Mouse (Mus musculus) retina, adult 2 months (tissue): ENCODE results near the gene Psmc5.
A peak's percentile ranks its signal among the peaks of the same experiment; 100 is the strongest.

Experiments used
- DNase-seq: peaks from one replicate; pipeline ENCODE4 v3.0.0-alpha.2; 2012; ENCODE audit warnings: low read depth, low spot score

The Psmc5 gene

DNA sequence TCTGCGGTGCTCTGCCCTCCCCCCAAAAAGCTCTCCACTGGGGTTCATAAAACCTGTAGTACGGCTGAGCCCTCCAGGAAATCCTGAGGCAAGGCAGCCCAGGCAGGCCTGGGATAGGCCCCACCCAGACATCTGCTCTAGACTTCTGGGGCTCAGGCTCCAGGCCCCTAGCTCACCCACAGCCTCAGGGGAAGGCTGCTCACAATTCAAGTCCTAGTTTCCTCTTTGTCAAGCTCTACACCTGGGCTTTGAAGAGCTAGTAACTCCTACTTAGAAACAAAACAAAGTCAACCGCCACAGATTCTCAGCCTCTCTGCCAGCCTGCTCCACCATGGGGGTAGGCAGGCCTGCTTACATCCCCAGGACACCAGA, 13.1 kb downstream of the Psmc5 start:
- DNase-seq, result no peak

GRCm38 (mm10) chr11:106271131-106271793, 15.3 kb downstream of the Psmc5 start:
- DNase-seq, result no peak

DNA sequence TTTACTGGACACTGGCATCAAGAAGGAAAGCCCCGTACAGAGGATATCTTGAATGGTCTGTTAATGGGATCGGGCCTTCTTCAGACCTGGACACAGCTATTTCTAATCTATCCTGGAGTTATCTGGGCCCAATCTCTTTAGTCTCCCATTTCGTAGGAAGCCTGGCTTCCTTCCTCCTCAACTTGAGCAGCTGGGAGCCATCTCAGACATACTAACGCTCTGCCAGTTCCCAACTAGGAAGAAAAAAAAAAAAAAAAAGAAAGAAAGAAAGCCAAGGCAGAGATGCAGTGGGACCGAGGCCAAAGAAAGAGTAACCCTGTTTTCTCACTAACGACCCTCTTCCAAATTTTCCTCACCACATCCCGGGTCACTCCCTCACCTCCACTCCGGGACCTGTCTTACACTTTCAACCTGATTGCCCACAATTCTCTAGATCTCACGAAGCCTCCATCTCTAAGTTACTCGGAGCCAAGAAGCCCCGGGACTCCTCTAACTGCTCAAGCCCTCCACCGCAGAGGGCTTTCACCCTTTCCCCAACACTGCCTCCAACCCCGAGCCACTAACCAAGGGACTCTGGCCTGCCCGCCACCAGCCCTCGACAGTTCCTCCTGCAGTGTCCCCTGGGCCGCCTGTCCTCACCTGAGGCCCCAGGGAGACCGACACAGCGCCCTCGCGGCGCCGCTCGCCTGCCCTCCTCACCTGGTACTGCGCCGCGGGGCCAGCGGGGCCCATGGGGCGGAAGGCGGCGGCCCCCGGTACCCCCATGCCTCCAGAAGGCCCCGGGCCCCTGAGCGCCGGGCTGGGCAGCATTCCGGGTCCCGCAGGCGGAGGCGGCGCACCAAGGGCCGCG, 16.1 kb downstream of the Psmc5 start:
- DNase-seq, result no peak

DNA sequence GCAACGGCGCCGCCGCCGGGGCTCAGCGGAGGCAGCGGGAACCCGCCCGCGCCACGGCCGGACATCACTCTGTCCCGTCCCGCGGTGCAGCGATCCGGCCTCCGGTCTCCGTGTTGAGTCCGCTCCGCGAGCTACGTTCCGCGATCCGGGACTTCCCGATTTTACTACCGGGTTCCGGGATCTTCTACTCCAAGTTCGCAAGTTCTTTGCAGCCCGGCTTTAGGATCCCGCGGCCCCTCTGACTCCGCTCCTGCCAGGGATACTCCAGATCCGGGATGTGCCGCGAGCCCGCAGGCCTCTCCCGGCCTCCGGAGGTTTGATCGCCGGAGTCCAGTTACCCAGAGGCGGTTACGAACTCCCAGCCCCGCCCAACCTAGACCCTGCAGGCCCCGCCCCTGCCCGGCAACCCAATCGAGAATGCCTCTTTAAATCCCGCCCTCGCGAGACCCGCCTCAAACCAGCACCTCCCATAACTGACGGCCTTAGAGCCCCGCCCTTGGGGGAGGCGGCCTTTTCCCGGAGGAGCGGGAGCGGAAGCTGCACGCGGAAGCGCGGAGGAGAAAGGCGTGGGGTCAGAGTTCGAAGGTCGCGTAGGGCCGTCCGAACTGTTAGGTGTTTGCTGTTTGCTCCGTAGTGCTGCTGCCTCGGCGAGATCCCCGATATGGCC, 16.8 kb downstream of the Psmc5 start, which contains the start of gene Smarcd2:
Gene Smarcd2, minus strand, starts transcription at position 329 of the 667 bp plus-strand sequence.
- peak; percentile 93 for DNase-seq

GRCm38 (mm10) chr11:106273311-106273684, 17.3 kb downstream of the Psmc5 start:
- no peak for DNase-seq

GRCm38 (mm10) chr11:106273811-106274210, 17.9 kb downstream of the Psmc5 start:
- no peak for DNase-seq

DNA sequence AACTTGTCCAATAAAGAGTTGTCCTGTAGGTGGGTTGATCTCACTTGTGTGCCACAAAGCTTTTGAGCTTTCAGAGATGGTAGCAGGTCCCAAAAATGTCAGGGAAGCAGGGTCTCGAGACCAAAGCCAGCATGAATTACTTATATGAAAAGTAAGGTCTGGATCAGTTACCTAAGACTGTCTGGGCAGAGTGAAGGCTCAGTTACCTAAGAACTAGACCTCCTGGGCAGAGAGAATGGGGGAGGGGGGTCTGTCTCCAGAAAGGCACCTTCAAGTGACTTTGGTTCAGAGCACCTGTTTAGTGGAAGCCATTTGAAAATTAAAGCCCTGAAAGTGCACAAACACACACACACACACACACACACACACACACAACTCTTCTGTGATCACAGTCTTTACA, 18.4 kb downstream of the Psmc5 start:
- no peak for DNase-seq

GRCm38 (mm10) chr11:106274971-106275411, 19.0 kb downstream of the Psmc5 start:
- no peak for DNase-seq

DNA sequence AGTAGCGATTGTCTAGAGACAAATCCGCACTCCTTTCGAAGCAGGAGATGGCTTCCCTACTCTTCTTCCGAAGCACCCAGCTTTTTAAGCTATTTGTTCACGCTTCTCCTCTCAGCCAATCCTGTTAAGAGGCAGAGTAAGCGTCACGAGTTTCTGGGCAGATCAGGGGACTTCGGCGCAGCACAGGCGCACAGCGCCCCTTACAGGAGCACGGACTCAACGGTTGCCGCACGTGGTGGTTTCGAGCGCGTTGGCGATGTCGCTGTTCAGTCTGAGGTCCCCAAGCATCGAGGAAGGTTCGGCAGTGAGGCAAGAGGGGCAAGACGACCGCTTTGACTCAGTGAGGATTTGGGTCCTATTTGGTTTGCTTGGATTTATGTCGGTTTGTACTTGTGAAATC, 20.5 kb downstream of the Psmc5 start, which contains the start of gene Tcam1:
Gene Tcam1, plus strand, starts transcription at position 219 of the 400 bp plus-strand sequence.
- DNase-seq, result peak; percentile 79

- no peak for DNase-seq
Observed at GRCm38 (mm10) chr11:106282452-106282851, 26.5 kb downstream of the Psmc5 start.

DNA sequence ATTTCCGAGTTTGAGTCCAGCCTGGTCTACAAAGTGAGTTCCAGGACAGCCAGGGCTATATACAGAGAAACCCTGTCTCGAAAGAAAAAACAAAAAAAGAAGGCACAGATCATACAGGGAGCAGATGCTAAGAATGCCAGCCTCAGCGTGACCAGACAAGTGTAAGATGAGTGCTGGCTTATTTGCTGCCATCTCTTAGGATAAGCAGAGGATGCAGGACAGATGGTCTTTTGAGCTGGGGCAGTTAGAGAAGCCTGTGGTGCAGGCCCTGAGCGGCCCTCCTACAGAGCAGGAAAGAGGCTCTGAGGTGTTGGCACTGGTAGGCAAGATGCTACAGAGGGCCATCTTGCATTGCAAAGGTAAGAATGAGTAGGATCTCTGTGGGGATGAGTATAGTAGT, 27.4 kb downstream of the Psmc5 start:
- DNase-seq, result no peak

DNA sequence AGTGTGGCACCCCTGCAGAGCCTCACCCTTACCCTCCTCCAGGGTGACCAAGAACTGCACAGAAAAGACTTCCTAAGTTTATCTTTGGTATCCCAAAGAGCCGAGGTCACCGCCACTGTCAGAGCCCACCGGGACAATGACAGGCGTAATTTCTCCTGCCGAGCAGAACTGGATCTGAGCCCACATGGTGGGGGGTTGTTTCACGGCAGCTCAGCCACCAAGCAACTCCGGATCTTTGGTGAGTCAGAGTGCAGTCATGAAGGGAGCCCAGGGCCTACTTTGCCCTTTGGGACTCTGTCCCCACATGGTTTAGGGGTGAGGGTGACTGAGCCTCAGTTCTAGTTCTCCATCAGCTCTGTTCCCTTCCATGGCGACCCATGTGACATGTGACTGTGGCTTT, 28.2 kb downstream of the Psmc5 start:
- no peak for DNase-seq

DNA sequence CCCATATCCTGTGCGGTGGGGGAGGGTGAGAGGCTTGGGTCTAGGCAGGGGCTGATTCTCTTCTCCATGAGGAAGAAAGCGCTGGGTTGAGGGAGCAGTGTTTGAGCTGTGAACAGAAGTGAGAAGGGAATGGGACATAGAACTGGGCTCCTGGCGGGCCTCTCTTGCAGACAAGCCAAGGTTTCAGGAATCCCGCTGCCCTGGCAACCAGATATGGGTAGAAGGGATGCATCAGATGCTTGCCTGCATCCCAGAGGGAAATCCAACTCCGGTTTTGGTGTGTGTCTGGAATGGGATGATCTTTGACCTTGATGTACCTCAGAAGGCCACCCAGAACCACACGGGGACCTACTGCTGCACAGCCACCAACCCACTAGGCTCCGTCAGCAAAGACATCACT, 30.3 kb downstream of the Psmc5 start:
- no peak for DNase-seq

DNA sequence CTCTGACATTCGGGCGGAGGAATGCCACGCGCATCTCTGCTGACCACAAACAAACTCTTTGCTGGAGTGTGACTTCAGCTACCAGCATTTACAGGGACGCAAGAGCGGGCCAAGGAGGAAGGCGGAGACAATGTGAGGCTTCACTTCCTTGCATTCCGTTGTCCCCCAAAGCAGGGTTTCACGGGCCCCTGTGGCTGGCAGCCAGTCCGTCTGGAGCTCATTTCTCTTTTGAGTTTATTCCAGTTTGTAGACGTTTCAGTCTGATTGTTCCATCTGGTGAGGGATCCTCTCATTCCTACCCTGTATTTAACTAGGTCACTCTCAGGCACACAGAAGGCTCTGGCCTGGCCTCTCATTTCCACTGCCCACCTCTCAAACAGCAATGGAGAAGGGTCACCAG, 31.0 kb downstream of the Psmc5 start:
- no peak for DNase-seq

DNA sequence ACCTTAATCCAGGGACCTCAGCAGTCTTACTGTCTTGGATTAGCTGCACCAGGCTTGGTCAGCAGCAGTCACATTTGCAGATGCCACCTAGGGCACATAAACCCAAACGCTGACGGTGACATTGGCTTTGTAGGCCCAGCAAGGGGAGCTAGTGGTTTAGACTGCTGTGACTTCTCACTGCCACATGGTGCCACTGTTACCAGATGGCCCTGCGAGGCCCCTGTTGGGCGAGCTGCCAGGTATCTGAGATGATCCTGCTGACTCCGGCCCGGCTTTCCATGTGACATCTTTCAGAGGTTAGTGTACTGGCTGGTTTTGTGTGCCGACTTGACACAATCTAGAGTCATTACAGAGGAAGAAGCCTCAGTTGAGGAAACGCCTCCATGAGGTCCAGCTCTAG, 33.4 kb downstream of the Psmc5 start:
- no peak for DNase-seq

- DNase-seq, result no peak
Observed at GRCm38 (mm10) chr11:106290376-106290775, 34.4 kb downstream of the Psmc5 start.

GRCm38 (mm10) chr11:106291861-106292260, 35.9 kb downstream of the Psmc5 start:
- no peak for DNase-seq

GRCm38 (mm10) chr11:106301765-106302164, 45.8 kb downstream of the Psmc5 start, which contains the start of gene Gh:
Gh (minus strand) TSS chr11:106301865.
- no peak for DNase-seq

DNA sequence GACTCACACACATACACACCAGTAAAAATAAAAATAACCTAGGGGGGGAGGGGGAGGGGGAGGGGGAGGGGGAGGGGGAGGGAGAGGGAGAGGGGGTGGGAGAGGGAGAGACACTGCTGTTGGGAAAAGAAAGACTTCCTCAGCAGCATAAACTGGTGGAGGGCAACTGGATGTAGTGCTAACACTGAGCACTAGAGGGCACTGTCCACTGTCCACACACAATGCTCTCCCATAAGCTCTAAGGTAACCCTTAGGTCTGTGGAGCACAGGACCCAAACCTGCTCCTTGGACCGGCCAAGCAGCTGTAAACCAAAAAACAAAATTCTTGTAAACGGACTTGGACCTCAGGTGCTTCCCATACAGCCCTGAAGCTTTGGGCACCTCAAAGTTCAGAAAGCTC, 46.7 kb downstream of the Psmc5 start:
- peak; percentile 47 for DNase-seq

- no peak for DNase-seq
Observed at GRCm38 (mm10) chr11:106305348-106306064, 49.6 kb downstream of the Psmc5 start.

GRCm38 (mm10) chr11:106306065-106306385, 50.1 kb downstream of the Psmc5 start:
- no peak for DNase-seq

DNA sequence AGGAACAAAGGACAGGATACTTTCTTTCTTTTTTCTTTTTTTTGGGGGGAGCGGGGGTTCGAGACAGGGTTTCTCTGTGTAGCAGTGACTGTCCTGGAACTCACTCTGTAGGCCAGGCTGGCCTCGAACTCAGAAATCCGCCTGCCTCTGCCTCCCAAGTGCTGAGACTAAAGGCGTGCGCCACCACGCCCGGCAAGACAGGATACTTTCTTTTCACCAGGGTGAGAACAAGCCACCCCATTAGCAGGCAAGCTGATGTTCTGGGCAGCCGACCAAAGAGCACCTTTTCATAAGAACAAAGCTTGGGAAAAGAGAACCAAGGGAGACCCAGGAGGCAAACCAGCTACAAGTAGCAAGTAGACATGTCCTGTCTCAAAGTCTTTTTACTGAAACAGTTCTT, 50.8 kb downstream of the Psmc5 start:
- no peak for DNase-seq
